In genomic region chr9:47440128-47440527, GRCm38 (mm10) we compare ENCODE assay signal across 8 mouse cellular contexts.
DNase-seq lines count a peak whose midpoint lies in the region; ATAC-seq and TF ChIP-seq lines count a peak whose summit lies in the region.

No protein-coding gene starts in this region.

- no peak overlapping the region for H3K9ac ChIP-seq in heart, adult 2 months (ENCODE audit: low read depth, low read length)
- H3K9ac ChIP-seq in heart, embryonic 16.5 days (ENCODE audit: low read length): no peak overlapping the region

- H3K9me3 ChIP-seq in heart, embryonic 16.5 days (replicated peaks; ENCODE audit: control insufficient read depth, low read length): no peaks in the 10 kb centered on the region

- peak; percentile 40 for TF ChIP-seq CTCF in heart, adult 2 months (IDR thresholded peaks at IDR 0.05)

- no peak overlapping the region for H3K27ac ChIP-seq in heart, adult 2 months
- no peak overlapping the region for H3K27ac ChIP-seq in heart, embryonic 16.5 days (ENCODE audit: low read length)

- no peak for ATAC-seq in heart, embryonic 16.5 days (replicated peaks; ENCODE audit: extremely low read depth, insufficient read depth, low FRiP score)
- no peak for ATAC-seq in granulocyte monocyte progenitor cell, adult 5-6 weeks (replicated peaks; ENCODE audit: poor library complexity, severe bottlenecking)

- DNase-seq in heart, adult 2 months: no peak
- no peak for DNase-seq in heart, postnatal 36 days
- DNase-seq in R1 (ENCODE audit: low read depth, low spot score): peak; percentile 63
- DNase-seq in lung, postnatal 25 days (ENCODE audit: low spot score): peak; percentile 11
- DNase-seq in thymus, adult 18-20 months: no peak
- DNase-seq in spleen, postnatal 4 days (ENCODE audit: low spot score in 2 of 2): no peak

- H3K27me3 ChIP-seq in heart, adult 2 months (ENCODE audit: control insufficient read depth, insufficient read depth, low read length): 0 out of 2 replicates have a peak, but pooled peaks cover 1% of the 10 kb centered on the region
- H3K27me3 ChIP-seq in heart, embryonic 16.5 days (ENCODE audit: control insufficient read depth, insufficient read depth, low read length): peaks cover 59% of the 10 kb centered on the region

- H3K36me3 ChIP-seq in heart, adult 2 months (ENCODE audit: control insufficient read depth, insufficient read depth, low read length): no peaks in the 10 kb centered on the region
- no peaks in the 10 kb centered on the region for H3K36me3 ChIP-seq in heart, embryonic 16.5 days (ENCODE audit: control insufficient read depth, insufficient read depth)

- 14% methylated on average over 6 of the region's 6 CpGs for WGBS in heart, adult 2 months
- WGBS in heart, embryonic 16.5 days: 21% methylated on average over 6 of the region's 6 CpGs

- H3K79me2 ChIP-seq in heart, adult 2 months (replicated peaks; ENCODE audit: control insufficient read depth, insufficient read depth, low read length): no peaks in the 10 kb centered on the region

- no peaks in the 10 kb centered on the region for H3K4me1 ChIP-seq in heart, adult 2 months (ENCODE audit: control insufficient read depth, insufficient read depth, low read length)
- peaks cover 3% of the 10 kb centered on the region for H3K4me1 ChIP-seq in heart, embryonic 16.5 days (ENCODE audit: control insufficient read depth, insufficient read depth, low read length)

- no peak overlapping the region for H3K4me3 ChIP-seq in heart, adult 2 months
- H3K4me3 ChIP-seq in heart, embryonic 16.5 days (ENCODE audit: low read length): peak overlapping the region; percentile 24

- intact Hi-C loops in heart, adult 2 months (cut with DNase I): no loop called here
- intact Hi-C loops in heart, postnatal 36 days (cut with DNase I): no loop called here

- TF ChIP-seq POLR2A in heart, adult 2 months (IDR thresholded peaks at IDR 0.05; ENCODE audit: insufficient read depth, low read depth, low read length): no peak

- H3K4me2 ChIP-seq in heart, embryonic 16.5 days (ENCODE audit: low read depth, low read length): peak overlapping the region; percentile 53

- TF ChIP-seq EP300 in heart, adult 2 months (IDR thresholded peaks at IDR 0.05; ENCODE audit: insufficient read depth, low read depth, low read length): no peak

Comparison
In these comparisons a context has a peak if more than half of its experiments do, and no peak if none do; other contexts are left out.
1. DNase-seq: peak in R1 (single experiment) and lung, postnatal 25 days (single experiment); none in heart, adult 2 months (0 of 2), heart, postnatal 36 days (0 of 2), thymus, adult 18-20 months (0 of 2) and spleen, postnatal 4 days (0 of 2).